Mouse (Mus musculus) heart, postnatal 36 days (tissue): ENCODE results near the gene Tgoln1. TPM values are rescaled to one million over a fixed set of nuclear protein-coding genes. Genes with fewer than 3 reads are reported as not detected.

Source experiments
- DNase-seq, 2 experiments: peaks; one replicate each; pipeline ENCODE4 v3.0.0; 2021 to 2022
- intact Hi-C: fragments of 180-260 bp; cut with DNase I; formaldehyde crosslinking; loops from one replicate; pipeline ENCODE4 v1.15.1; 2025
- total RNA-seq, 2 experiments: library from RNA; stranded (reverse); gene quantifications; 2 replicates each; pipeline ENCODE4 v1.2.3; 2021

The Tgoln1 gene
- total RNA-seq, 2 experiments from 2014 or later, result 56.9 to 61.9 TPM

DNA sequence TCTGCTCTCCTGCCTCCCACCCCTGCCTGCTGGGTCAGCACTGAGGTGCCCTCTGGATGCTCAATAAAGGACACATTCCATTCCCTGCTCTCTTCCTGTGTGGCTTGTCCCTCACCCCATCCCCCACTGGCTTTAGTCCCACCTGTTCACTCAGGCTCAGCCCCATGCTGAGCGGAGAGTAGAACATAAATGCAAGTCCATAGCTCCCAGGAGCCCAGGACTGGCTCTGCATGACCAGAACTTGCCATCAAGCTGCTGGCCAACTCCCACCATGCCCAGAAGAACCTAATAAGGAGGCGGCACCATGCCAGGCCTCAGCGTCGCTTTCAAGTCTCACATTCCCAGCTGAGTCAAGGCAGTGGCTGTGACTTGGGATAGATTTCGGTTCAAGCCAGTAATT is 53.9 kb downstream of the Tgoln1 start:
- no peak for DNase-seq
- intact Hi-C loops, result no loop called here

DNA sequence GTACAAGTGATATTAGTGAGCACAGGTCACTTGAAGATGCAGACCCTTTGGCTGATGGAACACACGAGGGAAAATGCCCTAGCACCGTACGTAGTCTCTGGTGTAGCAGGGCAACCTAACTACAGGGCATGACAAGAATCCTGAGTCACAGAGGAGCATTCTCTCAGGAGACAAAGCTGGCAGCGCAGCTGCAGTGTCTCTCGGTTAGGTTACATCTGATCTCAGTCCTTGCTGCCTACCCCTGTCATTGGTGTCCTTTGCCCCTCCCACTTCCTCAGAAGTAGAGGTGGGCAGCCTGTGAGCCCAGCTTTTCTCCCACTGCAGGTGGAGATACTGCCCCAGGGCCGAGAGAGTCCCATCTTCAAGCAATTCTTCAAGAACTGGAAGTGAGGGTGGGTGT is 54.3 kb downstream of the Tgoln1 start:
- intact Hi-C loops, result no loop called here
- no peak for DNase-seq

DNA sequence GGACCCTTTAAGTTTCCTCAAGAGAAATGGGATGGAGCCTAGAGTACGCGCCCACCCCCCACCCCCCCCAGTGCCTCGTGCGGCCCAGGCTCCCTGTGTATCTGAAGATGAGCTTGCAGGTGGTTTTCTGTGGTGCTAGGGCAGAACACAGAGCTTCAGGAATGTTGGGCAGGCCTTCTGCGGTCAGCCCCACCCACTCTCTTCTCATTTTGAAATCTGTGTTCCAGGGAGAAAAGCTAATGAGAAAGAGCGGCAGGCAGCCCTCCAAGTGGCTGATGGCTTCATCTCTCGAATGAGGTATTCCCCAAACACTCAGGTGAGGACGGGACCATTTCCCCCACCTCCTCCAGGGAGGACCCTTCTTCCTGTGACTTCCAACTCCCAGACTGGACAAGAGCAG is 56.0 kb downstream of the Tgoln1 start:
- no peak for DNase-seq
- intact Hi-C loops, result no loop called here

Other genes with a start within 250 kb of the Tgoln1 start
- gene Vamp5, start 236.5 kb downstream of the Tgoln1 start, total RNA-seq, result 10 to 100 TPM; 67.4 to 72.6 TPM
- 10 to 100 TPM; 75.7 to 81.5 TPM for gene Vamp8, start 226.3 kb downstream of the Tgoln1 start, total RNA-seq
- gene Ggcx, start 202.7 kb downstream of the Tgoln1 start, total RNA-seq, result 10 to 100 TPM; 31.1 to 31.7 TPM
- 100 to 1,000 TPM in 1 of 2 experiments, 10 to 100 TPM in 1; 81.3 to 164 TPM for gene Mat2a, start 177.4 kb downstream of the Tgoln1 start, total RNA-seq
- gene Sh2d6, start 95.3 kb downstream of the Tgoln1 start, total RNA-seq, result under 1 TPM; 0.33 to 0.35 TPM
- gene Capg, start 72.6 kb downstream of the Tgoln1 start, total RNA-seq, result 10 to 100 TPM in 1 of 2 experiments, 1 to 10 TPM in 1; 9.0 to 10.3 TPM
- gene Elmod3, start 18.6 kb downstream of the Tgoln1 start, total RNA-seq, result 10 to 100 TPM; 13.8 to 20.0 TPM
- 100 to 1,000 TPM; 185 to 218 TPM for gene Retsat, start 18.5 kb downstream of the Tgoln1 start, total RNA-seq
- 10 to 100 TPM; 10.5 to 11.9 TPM for gene Tcf7l1, start 172.3 kb upstream of the Tgoln1 start, total RNA-seq